Mouse (Mus musculus) mature B cell (primary cell): ENCODE data around the gene Tmub1.

ENCODE experiments used
- in situ Hi-C: fragments of 300-500 bp; cut with MboI; formaldehyde crosslinking; loops from 2 replicates; pipeline ENCODE4 v1.14.3; 2019

Gene Tmub1

GRCm38 (mm10) chr5:24453985-24454303 is 6.3 kb upstream of the Tmub1 start:
- in situ Hi-C loops = no loop called here

- in situ Hi-C loops = no loop called here
Measured at GRCm38 (mm10) chr5:24453283-24453984, 5.8 kb upstream of the Tmub1 start.

GRCm38 (mm10) chr5:24452691-24453233 is 5.1 kb upstream of the Tmub1 start:
- in situ Hi-C loops = no loop called here

GRCm38 (mm10) chr5:24452030-24452690 is 4.5 kb upstream of the Tmub1 start, which contains the start of gene Agap3:
Gene Agap3 (plus strand): TSS chr5:24452177.
- in situ Hi-C loops = no loop called here

GRCm38 (mm10) chr5:24451264-24452029 is 3.8 kb upstream of the Tmub1 start:
- in situ Hi-C loops = no loop called here

- in situ Hi-C loops = no loop called here
Measured at GRCm38 (mm10) chr5:24446630-24447029, 1.0 kb downstream of the Tmub1 start.

- in situ Hi-C loops = no loop called here
Measured at GRCm38 (mm10) chr5:24445428-24446080, 2.1 kb downstream of the Tmub1 start.

- in situ Hi-C loops = no loop called here
Measured at GRCm38 (mm10) chr5:24444746-24445427, 2.8 kb downstream of the Tmub1 start, which contains the start of gene Fastk. Gene Fastk (minus strand): TSS chr5:24445287.

- in situ Hi-C loops = no loop called here
Measured at GRCm38 (mm10) chr5:24443927-24444326, 3.7 kb downstream of the Tmub1 start.

- in situ Hi-C loops = no loop called here
Measured at GRCm38 (mm10) chr5:24443204-24443603, 4.5 kb downstream of the Tmub1 start.

GRCm38 (mm10) chr5:24442029-24442428 is 5.6 kb downstream of the Tmub1 start:
- in situ Hi-C loops = no loop called here

GRCm38 (mm10) chr5:24441187-24441586 is 6.5 kb downstream of the Tmub1 start:
- in situ Hi-C loops = no loop called here

GRCm38 (mm10) chr5:24433993-24434392 is 13.7 kb downstream of the Tmub1 start:
- in situ Hi-C loops = no loop called here

GRCm38 (mm10) chr5:24428596-24428995 is 19.1 kb downstream of the Tmub1 start:
- in situ Hi-C loops = no loop called here

GRCm38 (mm10) chr5:24427981-24428402 is 19.7 kb downstream of the Tmub1 start:
- in situ Hi-C loops = no loop called here

GRCm38 (mm10) chr5:24427285-24427633 is 20.4 kb downstream of the Tmub1 start:
- in situ Hi-C loops = no loop called here

GRCm38 (mm10) chr5:24426556-24427284 is 20.9 kb downstream of the Tmub1 start:
- in situ Hi-C loops = no loop called here

GRCm38 (mm10) chr5:24426037-24426432 is 21.6 kb downstream of the Tmub1 start:
- in situ Hi-C loops = no loop called here

GRCm38 (mm10) chr5:24425421-24426036 is 22.1 kb downstream of the Tmub1 start:
- in situ Hi-C loops = no loop called here

- in situ Hi-C loops = no loop called here
Measured at GRCm38 (mm10) chr5:24424861-24425411, 22.7 kb downstream of the Tmub1 start.
